Mouse (Mus musculus): ENCODE data around the gene Brd3os. TPM values are rescaled to one million over a fixed set of nuclear protein-coding genes. Genes with fewer than 3 reads are reported as not detected.
A peak's percentile ranks its signal among the peaks of the same experiment; 100 is the strongest.

Gene Brd3os
- polyA plus RNA-seq, 1 experiment = 0.81 TPM

GRCm38 (mm10) chr2:27475495-27476302 lies 33.6 kb downstream of the Brd3os start:
- no peaks in the 10 kb centered on the region for H3K36me3 ChIP-seq (ENCODE audit: control insufficient read depth, insufficient read depth, low read length)
- H3K4me1 ChIP-seq (ENCODE audit: control insufficient read depth, insufficient read depth, insufficient read length, low read length) = peaks cover 29% of the 10 kb centered on the region
- peak overlapping the region; percentile 92 for H3K27ac ChIP-seq (ENCODE audit: insufficient read depth, low read depth, low read length)
- TF ChIP-seq POLR2A (IDR thresholded peaks at IDR 0.05; ENCODE audit: low read depth, low read length) (peak; percentile 97), CTCF (IDR thresholded peaks at IDR 0.05; ENCODE audit: extremely low read depth, insufficient read length, insufficient replicate concordance, low read depth, low read length) (no peak)
- no peaks in the 10 kb centered on the region for H3K27me3 ChIP-seq (ENCODE audit: control insufficient read depth, insufficient read depth, low read length)
- H3K4me3 ChIP-seq (ENCODE audit: low read depth, low read length) = peak overlapping the region; percentile 97
- 1% methylated on average over 96 of the region's 96 CpGs for whole genome bisulfite sequencing

- peak overlapping the region; percentile 27; the same call in 1 of the 2 replicates for H3K27ac ChIP-seq (ENCODE audit: insufficient read depth, low read depth, low read length)
- H3K27me3 ChIP-seq (ENCODE audit: control insufficient read depth, insufficient read depth, low read length) = no peaks in the 10 kb centered on the region
- TF ChIP-seq POLR2A (IDR thresholded peaks at IDR 0.05; ENCODE audit: low read depth, low read length) (no peak), CTCF (IDR thresholded peaks at IDR 0.05; ENCODE audit: extremely low read depth, insufficient read length, insufficient replicate concordance, low read depth, low read length) (no peak)
- 20% methylated on average over 11 of the region's 11 CpGs for WGBS
- H3K36me3 ChIP-seq (ENCODE audit: control insufficient read depth, insufficient read depth, low read length) = no peaks in the 10 kb centered on the region
- H3K4me1 ChIP-seq (ENCODE audit: control insufficient read depth, insufficient read depth, insufficient read length, low read length) = peaks cover 20% of the 10 kb centered on the region
- peak overlapping the region; percentile 91 for H3K4me3 ChIP-seq (ENCODE audit: low read depth, low read length)
Measured at GRCm38 (mm10) chr2:27476303-27477192, 34.4 kb downstream of the Brd3os start.

DNA sequence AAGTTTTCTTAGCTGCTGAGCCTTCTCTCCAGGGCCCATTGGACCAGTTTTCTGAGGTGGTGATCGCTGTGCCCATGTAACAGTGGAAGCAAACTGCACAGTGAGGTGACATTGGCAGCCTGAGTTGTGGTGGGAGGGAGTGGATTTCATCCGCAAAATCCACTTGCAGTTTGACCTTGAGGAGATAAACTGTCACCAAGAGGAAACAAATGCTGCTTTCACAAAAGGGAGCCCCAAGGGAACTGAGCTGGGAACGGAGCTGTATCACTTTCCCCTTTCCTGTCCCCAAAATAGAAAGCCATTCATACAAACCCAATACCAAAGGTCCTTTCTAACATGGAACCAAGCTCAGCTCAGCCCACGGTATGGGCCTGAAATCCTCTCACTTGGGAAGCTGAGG lies 37.7 kb downstream of the Brd3os start:
- Histone ChIP-seq H3K36me3 (ENCODE audit: control insufficient read depth, insufficient read depth, low read length) (no peaks in the 10 kb centered on the region), H3K4me3 (ENCODE audit: low read depth, low read length) (no peak overlapping the region), H3K27ac (ENCODE audit: insufficient read depth, low read depth, low read length) (no peak overlapping the region), H3K27me3 (ENCODE audit: control insufficient read depth, insufficient read depth, low read length) (no peaks in the 10 kb centered on the region), H3K4me1 (ENCODE audit: control insufficient read depth, insufficient read depth, insufficient read length, low read length) (no peaks in the 10 kb centered on the region)
- TF ChIP-seq POLR2A (IDR thresholded peaks at IDR 0.05; ENCODE audit: low read depth, low read length) (no peak), CTCF (IDR thresholded peaks at IDR 0.05; ENCODE audit: extremely low read depth, insufficient read length, insufficient replicate concordance, low read depth, low read length) (no peak)
- 65% methylated on average over 4 of the region's 4 CpGs for WGBS

DNA sequence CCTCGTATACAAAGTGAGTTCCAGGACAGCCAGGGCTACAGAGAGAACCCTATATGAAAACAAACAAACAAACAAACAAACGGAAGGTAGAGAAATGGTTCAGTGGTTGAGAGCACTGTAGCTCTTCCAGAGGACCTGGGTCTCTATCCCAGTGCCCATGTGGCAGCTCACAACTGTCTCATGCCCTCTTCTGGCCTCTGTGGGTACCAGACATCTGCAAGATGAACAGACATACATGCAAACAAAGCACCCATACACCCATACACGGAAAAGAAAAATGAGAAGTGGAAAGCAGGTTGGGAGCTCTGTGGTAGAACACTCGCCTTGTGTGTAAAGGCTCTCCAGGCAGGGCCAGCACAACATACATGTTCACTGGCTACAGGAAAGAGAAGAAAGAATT lies 38.2 kb downstream of the Brd3os start:
- no peak overlapping the region for H3K4me3 ChIP-seq (ENCODE audit: low read depth, low read length)
- H3K4me1 ChIP-seq (ENCODE audit: control insufficient read depth, insufficient read depth, insufficient read length, low read length) = no peaks in the 10 kb centered on the region
- H3K27me3 ChIP-seq (ENCODE audit: control insufficient read depth, insufficient read depth, low read length) = no peaks in the 10 kb centered on the region
- WGBS = 66% methylated on average over 4 of the region's 4 CpGs
- TF ChIP-seq POLR2A (IDR thresholded peaks at IDR 0.05; ENCODE audit: low read depth, low read length) = no peak
- no peak for TF ChIP-seq CTCF (IDR thresholded peaks at IDR 0.05; ENCODE audit: extremely low read depth, insufficient read length, insufficient replicate concordance, low read depth, low read length)
- no peak overlapping the region for H3K27ac ChIP-seq (ENCODE audit: insufficient read depth, low read depth, low read length)
- H3K36me3 ChIP-seq (ENCODE audit: control insufficient read depth, insufficient read depth, low read length) = no peaks in the 10 kb centered on the region

DNA sequence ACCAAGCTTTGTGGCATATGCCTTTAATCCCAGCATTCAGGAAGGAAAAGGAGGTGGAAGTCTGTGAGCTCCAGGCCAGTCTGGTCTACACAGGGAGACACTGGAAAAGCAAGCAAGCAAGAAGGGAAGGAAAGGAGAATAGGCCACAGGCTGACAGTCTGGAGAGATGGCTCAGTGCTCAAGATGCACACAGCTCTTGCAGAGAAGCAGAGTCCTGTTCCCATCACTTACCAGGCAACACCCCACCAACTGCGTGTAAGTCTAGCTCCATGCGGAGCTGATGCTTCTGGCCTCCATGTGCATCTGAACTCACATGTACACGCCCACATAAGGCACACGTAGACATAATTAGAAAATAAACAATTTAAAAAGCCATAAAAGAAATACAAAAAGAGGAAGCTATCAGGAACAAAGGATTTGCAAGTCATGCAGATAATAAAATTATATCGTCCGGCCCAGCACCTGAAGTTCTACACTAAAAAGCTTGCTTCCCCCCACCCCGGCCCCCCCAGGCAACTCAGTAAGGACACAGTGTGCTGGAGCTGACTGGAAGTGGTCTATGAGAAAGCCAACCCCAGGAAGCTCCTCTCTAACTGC lies 40.2 kb downstream of the Brd3os start:
- Histone ChIP-seq H3K36me3 (ENCODE audit: control insufficient read depth, insufficient read depth, low read length) (no peaks in the 10 kb centered on the region), H3K27me3 (ENCODE audit: control insufficient read depth, insufficient read depth, low read length) (no peaks in the 10 kb centered on the region), H3K27ac (ENCODE audit: insufficient read depth, low read depth, low read length) (no peak overlapping the region), H3K4me1 (ENCODE audit: control insufficient read depth, insufficient read depth, insufficient read length, low read length) (no peaks in the 10 kb centered on the region), H3K4me3 (ENCODE audit: low read depth, low read length) (no peak overlapping the region)
- 65% methylated on average over 7 of the region's 7 CpGs for WGBS
- TF ChIP-seq CTCF (IDR thresholded peaks at IDR 0.05; ENCODE audit: extremely low read depth, insufficient read length, insufficient replicate concordance, low read depth, low read length) = no peak
- no peak for TF ChIP-seq POLR2A (IDR thresholded peaks at IDR 0.05; ENCODE audit: low read depth, low read length)

GRCm38 (mm10) chr2:27486725-27487124 lies 44.6 kb downstream of the Brd3os start:
- Histone ChIP-seq H3K4me1 (ENCODE audit: control insufficient read depth, insufficient read depth, insufficient read length, low read length) (no peaks in the 10 kb centered on the region), H3K27ac (ENCODE audit: insufficient read depth, low read depth, low read length) (no peak overlapping the region), H3K4me3 (ENCODE audit: low read depth, low read length) (no peak overlapping the region), H3K36me3 (ENCODE audit: control insufficient read depth, insufficient read depth, low read length) (no peaks in the 10 kb centered on the region), H3K27me3 (ENCODE audit: control insufficient read depth, insufficient read depth, low read length) (no peaks in the 10 kb centered on the region)
- TF ChIP-seq POLR2A (IDR thresholded peaks at IDR 0.05; ENCODE audit: low read depth, low read length) = no peak
- no peak for TF ChIP-seq CTCF (IDR thresholded peaks at IDR 0.05; ENCODE audit: extremely low read depth, insufficient read length, insufficient replicate concordance, low read depth, low read length)
- WGBS = 61% methylated on average over 4 of the region's 4 CpGs

Data from small intestine, adult 2 months (tissue).